Mouse (Mus musculus) macrophage (primary cell): ENCODE measurements around the gene Romo1. TPM values are rescaled to one million over a fixed set of nuclear protein-coding genes. Genes with fewer than 3 reads are reported as not detected.
A peak's percentile ranks its signal among the peaks of the same experiment; 100 is the strongest.
"Not testable (repeated sequence)": the region's sequence is repeated elsewhere in the genome, so short reads cannot be mapped to it uniquely, and the experiment has no call there.

Source experiments
- H3K27ac ChIP-seq: fragments of 350-480 bp; formaldehyde crosslinking; 2 replicates; pipeline ENCODE4 v1.9.0; 2021
- H3K36me3 ChIP-seq: fragments of 350-480 bp; formaldehyde crosslinking; 2 replicates; pipeline ENCODE4 v1.9.0; 2021; ENCODE audit errors: inconsistent target
- H3K4me3 ChIP-seq: fragments of 350-480 bp; formaldehyde crosslinking; 2 replicates; pipeline ENCODE4 v1.9.0; 2021; ENCODE audit errors: inconsistent target
- H3K79me2 ChIP-seq: fragments of 350-480 bp; formaldehyde crosslinking; 2 replicates; pipeline ENCODE4 v1.9.0; 2021; ENCODE audit errors: inconsistent target
- WGBS: methylation state at CpG from one replicate; pipeline ENCODE4 v1.1.7; 2026; ENCODE audit warnings: inconsistent platforms; ENCODE audit not compliant: missing documents; 5-methylcytosine and 5-hydroxymethylcytosine counted together
- polyA plus RNA-seq: library from polyadenylated mRNA; stranded (reverse); fragments of 250-400 nt; gene quantifications from 3 replicates; pipeline ENCODE4 v1.2.4, GENCODE M21; 2018; ENCODE audit warnings: inconsistent platforms
- total RNA-seq, 78 experiments: library from RNA; depleted of rRNA; stranded (reverse); fragments of 250-400 nt; gene quantifications; 1 replicate in 9 of 78; 2 replicates in 24 of 78; 3 replicates in 43 of 78; 4 replicates in 2 of 78; pipeline ENCODE4 v1.2.4; 2018; ENCODE audit warnings: inconsistent platforms in 56 of 78

Gene Romo1
- total RNA-seq (2018; cell fraction: chromatin; rRNA removed): 10 to 100 TPM in 1 of 26 experiments, 1 to 10 TPM in 19, not detected in 6; 1.9 to 20.1 (median 4.0) TPM
- total RNA-seq (2018; cell fraction: cytosol; rRNA removed): 100 to 1,000 TPM in 13 of 26 experiments, 10 to 100 TPM in 13; 55.6 to 146 (median 91.7) TPM
- total RNA-seq (2018; cell fraction: nucleus; rRNA removed): 10 to 100 TPM in 24 of 26 experiments, 1 to 10 TPM in 2; 7.6 to 44.5 (median 19.3) TPM
- 73.4 to 124 TPM (median 123 TPM) in 3 replicates for polyA plus RNA-seq

GRCm38 (mm10) chr2:156143953-156144724, at the start of gene Romo1, which contains the start of gene Nfs1:
Romo1 (plus strand) TSS chr2:156144039.
Nfs1 (minus strand) TSS chr2:156144186.
- H3K36me3 ChIP-seq: peaks cover 10% of the 10 kb centered on the region
- WGBS: under 1% methylated on average over 55 of the region's 70 CpGs

GRCm38 (mm10) chr2:156110627-156111357, 33.0 kb upstream of the Romo1 start:
- Histone ChIP-seq H3K79me2 (peaks cover 56% of the 10 kb centered on the region), H3K27ac (no peak overlapping the region), H3K36me3 (no peaks in the 10 kb centered on the region), H3K4me3 (peak overlapping the region; percentile 73)
- WGBS: 1% methylated on average over 16 of the region's 16 CpGs

More at GRCm38 (mm10) chr2:156143953-156144724, at the start of gene Romo1, which contains the start of gene Nfs1:
- Histone ChIP-seq H3K4me3 (peak within 1 kb of the TSS; percentile 89), H3K79me2 (peaks cover 26% of the 10 kb centered on the region), H3K27ac (peak within 1 kb of the TSS; percentile 28; the same call in 1 of the 2 replicates)

GRCm38 (mm10) chr2:156111358-156112079, 32.3 kb upstream of the Romo1 start, which contains the start of the genes Cpne1 and Rbm12:
Cpne1 (minus strand) TSS chr2:156111965.
Rbm12 (minus strand) TSS chr2:156111978.
- peak within 1 kb of the TSS; percentile 73 for H3K4me3 ChIP-seq
- no peak within 1 kb of the TSS for H3K27ac ChIP-seq
- WGBS: under 1% methylated on average over 69 of the region's 74 CpGs
- no peaks in the 10 kb centered on the region for H3K36me3 ChIP-seq
- H3K79me2 ChIP-seq: peaks cover 49% of the 10 kb centered on the region

GRCm38 (mm10) chr2:156112080-156112423, 31.8 kb upstream of the Romo1 start:
- H3K36me3 ChIP-seq, H3K27ac ChIP-seq: not testable (repeated sequence)
- 0% methylated on average over 2 of the region's 5 CpGs for WGBS
- Histone ChIP-seq H3K79me2 (peaks cover 44% of the 10 kb centered on the region), H3K4me3 (peak overlapping the region; percentile 73)

- H3K4me3 ChIP-seq: no peak overlapping the region
- H3K27ac ChIP-seq: no peak overlapping the region
- H3K79me2 ChIP-seq: no peaks in the 10 kb centered on the region
- H3K36me3 ChIP-seq: peaks cover 11% of the 10 kb centered on the region; the same call in 1 of the 2 replicates
These were observed 24.3 kb upstream of the Romo1 start for GRCm38 (mm10) chr2:156119566-156119965.

- Histone ChIP-seq H3K36me3 (peaks cover 41% of the 10 kb centered on the region; the same call in 1 of the 2 replicates), H3K27ac (no peak overlapping the region), H3K79me2 (no peaks in the 10 kb centered on the region), H3K4me3 (no peak overlapping the region)
- 94% methylated on average over 5 of the region's 5 CpGs for WGBS
These were observed 20.1 kb upstream of the Romo1 start for GRCm38 (mm10) chr2:156123731-156124130.

GRCm38 (mm10) chr2:156126992-156127391, 16.8 kb upstream of the Romo1 start, which contains the start of gene Gm28036:
Gm28036 (minus strand) TSS chr2:156127092.
- WGBS: 96% methylated on average over 5 of the region's 5 CpGs
- Histone ChIP-seq H3K79me2 (no peaks in the 10 kb centered on the region), H3K27ac (no peak within 1 kb of the TSS), H3K4me3 (no peak within 1 kb of the TSS), H3K36me3 (peaks cover 50% of the 10 kb centered on the region)

DNA sequence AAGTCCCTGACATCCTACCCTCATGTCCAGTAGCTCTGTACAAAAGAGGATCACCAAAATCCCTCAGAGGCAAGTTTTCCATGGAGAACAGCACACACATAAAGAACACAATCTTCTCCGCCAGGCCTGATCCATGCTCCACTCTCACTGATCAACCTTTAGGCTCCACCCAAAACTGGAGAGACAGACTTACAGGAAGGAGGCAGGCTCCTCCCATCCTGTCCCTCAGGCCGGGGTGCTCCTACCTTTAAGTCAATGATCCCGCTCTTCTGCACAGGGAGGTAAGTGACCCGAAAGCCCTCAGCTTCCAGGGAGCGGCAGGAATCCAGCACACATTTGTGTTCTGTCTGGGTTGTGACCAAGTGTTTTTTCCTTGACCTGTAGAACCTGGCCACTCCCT, 9.7 kb upstream of the Romo1 start:
- Histone ChIP-seq H3K27ac (no peak overlapping the region), H3K36me3 (peaks cover 13% of the 10 kb centered on the region), H3K79me2 (no peaks in the 10 kb centered on the region), H3K4me3 (no peak overlapping the region)
- WGBS: 96% methylated on average over 5 of the region's 5 CpGs

- Histone ChIP-seq H3K4me3 (no peak overlapping the region), H3K79me2 (no peaks in the 10 kb centered on the region), H3K27ac (no peak overlapping the region), H3K36me3 (peaks cover 13% of the 10 kb centered on the region)
- WGBS: 93% methylated on average over 6 of the region's 6 CpGs
These were observed 8.1 kb upstream of the Romo1 start for GRCm38 (mm10) chr2:156135695-156136094.

- H3K4me3 ChIP-seq: peak overlapping the region; percentile 89; the same call in 1 of the 2 replicates
- no peak overlapping the region for H3K27ac ChIP-seq
- H3K79me2 ChIP-seq: peaks cover 17% of the 10 kb centered on the region
- WGBS: 95% methylated on average over 2 of the region's 2 CpGs
- peaks cover 9% of the 10 kb centered on the region; the same call in 1 of the 2 replicates for H3K36me3 ChIP-seq
These were observed 1.0 kb upstream of the Romo1 start for GRCm38 (mm10) chr2:156142820-156143219.

DNA sequence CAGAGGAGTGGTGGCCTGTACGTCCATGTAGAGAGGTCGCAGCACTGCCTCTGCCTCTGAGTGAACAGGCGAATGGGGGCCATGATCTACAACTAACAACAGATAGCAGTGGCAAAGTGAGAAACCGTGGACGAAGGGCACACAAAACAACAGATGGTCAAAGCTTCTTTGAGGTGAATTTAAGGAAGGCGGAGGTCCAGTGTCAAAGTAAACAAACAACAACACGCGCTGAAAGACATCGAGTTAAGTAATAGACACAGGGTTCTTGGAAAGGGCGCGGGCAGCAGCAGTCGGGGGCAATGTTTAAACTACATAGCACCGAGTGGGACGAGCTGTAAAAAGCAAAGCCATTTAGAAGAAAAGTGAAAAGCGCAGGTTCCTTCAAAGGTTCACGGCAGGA, 472 bp upstream of the Romo1 start:
- peak overlapping the region; percentile 28; the same call in 1 of the 2 replicates for H3K27ac ChIP-seq
- 8% methylated on average over 16 of the region's 16 CpGs for WGBS
- peaks cover 12% of the 10 kb centered on the region for H3K36me3 ChIP-seq
- H3K4me3 ChIP-seq: peak overlapping the region; percentile 89
- peaks cover 18% of the 10 kb centered on the region for H3K79me2 ChIP-seq

DNA sequence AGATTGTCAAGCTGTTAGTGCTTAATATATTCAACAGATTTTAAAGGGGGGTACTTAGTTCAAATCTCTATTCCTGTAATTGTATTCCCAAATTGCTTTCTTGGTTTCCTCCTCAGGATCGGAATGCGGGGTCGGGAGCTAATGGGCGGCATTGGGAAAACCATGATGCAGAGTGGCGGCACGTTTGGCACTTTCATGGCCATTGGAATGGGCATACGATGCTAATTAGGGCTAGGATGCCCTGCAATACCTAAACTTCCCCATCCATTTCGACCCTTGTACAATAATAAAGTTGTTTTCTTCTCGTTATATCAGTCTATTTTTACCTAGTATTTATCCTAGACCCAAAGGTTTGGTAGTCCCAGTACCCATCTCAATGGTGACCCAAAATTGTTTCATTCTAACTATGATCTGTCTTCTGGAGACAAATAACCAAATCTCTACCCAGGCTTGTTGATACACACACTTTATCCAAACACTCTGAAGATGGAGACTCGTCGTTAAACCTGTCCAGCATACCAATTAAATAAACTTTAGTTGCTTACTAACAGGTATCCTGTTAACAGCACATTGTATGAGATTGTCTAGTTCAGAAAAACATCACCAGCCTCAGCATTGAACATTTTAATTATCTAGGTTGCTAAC, 1.8 kb downstream of the Romo1 start:
- Histone ChIP-seq H3K36me3 (peaks cover 23% of the 10 kb centered on the region), H3K27ac (no peak overlapping the region), H3K4me3 (no peak overlapping the region), H3K79me2 (peaks cover 41% of the 10 kb centered on the region)
- 69% methylated on average over 11 of the region's 11 CpGs for whole genome bisulfite sequencing

DNA sequence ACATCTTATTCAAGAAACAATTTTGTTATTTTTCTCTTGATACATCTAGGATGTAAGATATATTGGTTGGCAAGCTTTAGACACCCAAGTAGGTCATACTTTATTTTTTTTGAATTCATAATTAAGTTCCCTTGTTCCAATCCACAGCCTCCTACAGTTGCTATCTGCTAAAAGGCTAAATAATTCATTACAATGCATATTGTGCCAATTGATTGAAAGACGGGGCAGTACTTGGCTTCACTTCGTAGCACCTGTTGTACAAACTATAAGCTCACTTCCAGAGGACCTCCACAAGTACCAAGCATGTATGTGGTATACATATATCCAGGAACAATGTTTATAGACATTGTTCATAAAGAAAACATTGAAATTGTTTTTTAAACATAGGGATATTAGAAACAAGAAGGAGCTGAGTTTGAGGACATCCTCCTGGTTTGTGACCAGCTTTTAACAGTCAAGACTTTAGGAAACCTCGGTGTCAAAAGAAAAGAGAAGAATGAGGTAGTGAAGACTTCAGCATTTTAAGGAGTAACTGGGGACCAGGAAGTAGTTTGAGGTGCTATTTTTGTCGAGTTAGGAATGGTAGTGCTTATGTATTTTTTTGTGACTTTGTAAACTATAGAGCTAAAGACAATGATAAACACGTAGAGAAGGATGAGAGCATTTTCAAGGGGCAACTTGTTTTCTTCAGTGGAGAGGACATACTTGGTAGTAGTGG, 2.6 kb downstream of the Romo1 start:
- Histone ChIP-seq H3K27ac (no peak overlapping the region), H3K36me3 (peaks cover 26% of the 10 kb centered on the region)
- 56% methylated on average over 5 of the region's 5 CpGs for WGBS

More for the DNA sequence above, 2.6 kb downstream of the Romo1 start:
- H3K4me3 ChIP-seq: no peak overlapping the region
- H3K79me2 ChIP-seq: peaks cover 49% of the 10 kb centered on the region
